Mouse (Mus musculus) gonadal fat pad, adult 2 months (tissue): ENCODE measurements around the gene Agps. TPM values are rescaled to one million over a fixed set of nuclear protein-coding genes. Genes with fewer than 3 reads are reported as not detected.
A peak's percentile ranks its signal among the peaks of the same experiment; 100 is the strongest.

ENCODE experiments used
- DNase-seq: peaks from one replicate; pipeline ENCODE4 v3.0.0-alpha.2; 2012; ENCODE audit warnings: low read depth
- polyA plus RNA-seq: library from polyadenylated mRNA; depleted of rRNA; stranded (reverse); fragments of >200 nt; gene quantifications from 2 replicates; pipeline ENCODE4 v1.2.3, GENCODE M21; 2012; rRNA removed

The Agps gene
- polyA plus RNA-seq, result 6.1 and 6.4 TPM in 2 replicates

DNA sequence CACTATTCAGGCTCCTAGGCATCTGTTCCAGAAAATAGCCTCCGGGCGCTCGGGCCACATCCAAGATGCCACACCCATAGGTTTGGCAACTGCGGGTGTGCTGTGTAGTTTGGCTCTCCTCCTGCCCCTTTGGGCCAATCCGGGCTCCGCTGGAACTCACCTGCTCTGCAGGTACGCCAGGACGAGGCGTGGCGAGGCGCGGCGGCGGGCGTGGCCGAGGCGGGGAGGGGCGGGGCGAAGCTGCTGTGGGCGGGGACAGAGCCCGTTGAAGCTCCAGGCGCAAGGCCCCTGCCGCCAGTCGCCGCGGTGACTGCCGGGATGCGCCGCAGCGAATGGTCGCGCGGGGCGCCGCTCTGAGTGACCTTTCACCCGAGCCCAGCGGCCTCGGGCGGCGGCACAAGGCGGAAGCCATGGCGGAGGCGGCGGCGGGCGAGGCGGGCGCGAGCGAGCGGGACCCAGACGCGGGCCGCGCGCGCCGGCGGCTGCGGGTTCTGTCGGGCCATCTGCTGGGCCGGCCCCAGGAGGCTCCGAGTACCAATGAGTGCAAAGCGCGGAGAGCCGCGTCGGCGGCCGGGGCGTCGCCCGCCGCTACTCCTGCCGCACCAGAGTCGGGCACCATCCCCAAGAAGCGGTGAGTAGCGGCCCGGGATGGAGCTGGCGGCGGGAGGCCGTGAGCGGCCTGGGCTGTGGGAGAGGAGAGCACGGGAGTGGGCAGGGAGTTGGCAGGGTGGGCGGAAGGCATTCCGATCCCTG lies at the start of gene Agps:
Gene Agps, plus strand, starts transcription at position 297 of the 753 bp plus-strand sequence.
- no peak for DNase-seq

DNA sequence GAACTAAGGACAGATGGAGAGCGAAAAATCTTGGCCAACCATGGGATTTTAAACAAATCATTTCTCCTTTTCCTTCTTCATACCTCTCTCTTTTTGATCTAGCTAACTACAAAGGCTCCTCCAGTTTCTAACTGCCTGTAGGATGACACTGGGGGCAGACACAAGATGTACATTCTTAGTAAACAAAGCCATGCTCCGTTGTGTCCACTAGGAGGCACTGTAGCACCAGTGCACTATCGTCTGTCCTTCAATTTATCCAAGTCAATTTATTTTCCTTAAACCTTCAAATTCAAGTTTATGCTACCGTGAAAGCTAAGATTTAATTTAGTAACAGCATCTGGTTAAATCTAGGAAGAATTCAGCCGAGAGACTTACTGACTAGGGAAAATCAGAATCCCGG lies 45.9 kb upstream of the Agps start:
- no peak for DNase-seq

DNA sequence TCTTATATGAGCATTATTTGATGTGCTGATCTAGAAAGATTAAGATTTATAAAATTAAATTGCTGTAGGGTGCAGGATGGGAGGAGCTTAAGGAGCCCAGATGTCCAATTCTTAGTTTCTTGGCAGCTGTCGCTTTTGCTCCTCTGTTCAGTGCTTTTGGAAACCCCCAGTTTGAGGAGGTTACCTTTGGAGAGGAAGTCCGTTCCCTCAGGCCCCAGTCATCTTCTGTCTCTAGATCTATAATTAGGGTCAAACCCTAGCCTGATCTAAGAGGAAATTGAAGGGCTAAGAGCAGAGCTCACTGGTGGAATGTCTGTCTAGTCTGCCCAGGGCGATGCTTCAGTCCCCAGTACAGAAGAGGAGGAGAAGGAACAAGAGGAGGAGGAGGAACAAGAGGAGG lies 43.5 kb upstream of the Agps start:
- no peak for DNase-seq

DNA sequence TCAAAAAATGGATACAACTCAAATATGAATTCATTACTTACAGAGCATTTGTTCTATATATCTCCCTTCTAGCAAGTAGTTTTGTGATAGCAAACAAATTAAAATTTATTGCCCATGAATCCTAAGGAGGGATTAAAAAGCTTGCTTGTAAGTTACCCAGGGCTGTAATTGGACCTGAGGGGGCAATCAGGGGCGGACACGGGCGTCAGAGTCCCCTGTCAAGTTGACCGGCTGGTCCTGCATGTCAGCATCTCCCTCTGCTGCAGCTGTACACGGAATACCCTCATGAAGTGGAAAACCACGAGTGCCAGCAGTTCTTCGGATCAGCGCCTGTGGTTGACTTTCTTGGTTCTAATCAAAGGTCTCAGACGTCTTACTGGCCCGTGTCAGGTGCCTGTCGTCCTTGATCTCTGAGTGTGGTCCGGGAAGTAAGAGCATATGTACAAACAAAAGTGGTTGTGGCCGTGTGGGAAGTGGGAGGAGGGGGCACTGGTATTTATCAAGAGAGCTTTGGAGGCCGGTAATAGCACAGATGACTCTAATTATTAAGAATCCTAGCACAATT lies 41.9 kb upstream of the Agps start:
- DNase-seq, result no peak

DNA sequence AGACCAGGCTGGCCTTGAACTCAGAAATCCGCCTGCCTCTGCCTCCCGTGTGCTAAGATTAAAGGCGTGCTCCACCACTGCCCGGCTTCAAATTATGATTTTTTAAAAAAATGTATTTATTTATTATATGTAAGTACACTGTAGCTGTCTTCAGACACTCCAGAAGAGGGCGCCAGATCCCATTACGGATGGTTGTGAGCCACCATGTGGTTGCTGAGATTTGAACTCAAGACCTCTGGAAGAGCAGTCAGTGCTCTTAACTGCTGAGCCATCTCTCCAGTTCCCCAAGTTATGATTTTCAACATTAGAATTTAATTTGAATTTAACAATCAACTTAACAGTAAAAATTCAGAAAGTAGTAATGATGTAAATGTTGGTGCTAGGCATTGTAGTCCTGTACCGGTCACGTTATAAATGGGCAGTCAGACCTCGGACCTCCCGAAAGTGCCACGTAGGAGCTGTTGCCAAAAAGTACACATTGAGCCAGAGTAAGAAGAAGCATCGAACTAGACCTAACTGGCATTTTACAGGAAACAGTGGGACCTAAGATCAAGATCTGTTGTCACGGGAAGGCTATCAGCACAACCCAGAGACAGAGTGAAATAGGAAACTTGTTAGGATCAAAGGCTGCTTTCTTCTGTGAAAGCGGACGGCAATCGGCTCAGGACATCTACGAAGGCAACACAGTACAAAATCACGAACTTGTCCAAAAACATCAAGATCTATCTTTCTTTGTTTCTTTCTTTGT lies 40.2 kb upstream of the Agps start:
- no peak for DNase-seq

DNA sequence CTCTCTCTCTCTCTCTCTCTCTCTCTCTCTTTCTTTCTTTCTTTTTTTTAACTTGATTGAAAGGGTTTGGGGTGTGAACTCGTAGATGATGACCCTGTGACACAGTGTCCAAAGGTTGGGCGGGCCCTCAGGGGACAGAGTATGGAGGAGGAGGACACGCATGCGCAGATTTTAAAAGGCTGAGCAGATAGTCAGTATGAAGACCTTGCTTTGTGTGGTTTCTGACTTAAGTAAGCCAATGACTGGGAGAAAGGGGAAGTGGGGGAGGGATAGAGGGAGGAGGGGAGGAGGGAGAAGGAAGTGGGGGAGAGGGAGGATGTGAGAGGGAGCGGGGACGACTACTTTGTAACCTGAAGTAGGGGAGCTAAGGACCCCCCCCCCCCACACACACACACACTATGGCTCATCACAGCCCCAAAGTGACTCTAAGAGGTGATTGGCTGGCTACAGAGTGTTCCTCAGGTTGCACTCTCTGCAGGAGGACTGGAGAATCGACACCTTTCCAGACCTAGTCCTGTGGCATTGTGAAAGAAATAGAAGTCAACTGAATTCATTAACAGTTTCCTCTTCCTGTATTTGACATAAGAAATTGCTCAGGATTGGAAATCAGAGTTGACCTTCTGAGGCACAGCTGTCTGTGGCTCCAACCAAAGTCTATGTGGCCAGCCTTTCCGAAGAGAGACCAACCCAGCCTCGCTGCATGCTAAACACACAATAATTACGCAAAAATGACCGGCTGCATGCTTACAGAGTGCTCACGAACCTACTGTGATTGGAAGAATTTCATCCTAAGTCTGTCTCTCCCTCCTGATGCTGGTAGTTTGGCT lies 39.4 kb upstream of the Agps start:
- no peak for DNase-seq

DNA sequence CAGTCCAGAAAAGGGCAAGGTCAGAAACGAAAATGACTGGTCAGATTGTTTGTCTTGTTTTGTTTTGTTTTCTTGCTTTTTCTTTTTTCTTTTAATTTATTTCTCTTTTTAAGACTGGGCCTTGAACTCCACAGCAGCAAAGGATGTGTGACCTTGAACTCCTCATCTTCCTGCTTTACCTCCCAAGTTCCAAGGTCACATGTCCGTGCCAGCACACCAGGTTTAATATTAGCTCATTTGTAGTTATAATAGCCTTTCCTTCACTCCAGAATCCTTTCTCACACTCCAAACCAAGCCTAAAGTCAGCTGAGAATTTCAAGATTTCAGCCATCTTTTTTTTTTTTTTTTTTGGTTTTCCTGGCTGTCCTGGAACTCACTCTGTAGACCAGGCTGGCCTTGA lies 35.8 kb upstream of the Agps start:
- DNase-seq, result no peak

DNA sequence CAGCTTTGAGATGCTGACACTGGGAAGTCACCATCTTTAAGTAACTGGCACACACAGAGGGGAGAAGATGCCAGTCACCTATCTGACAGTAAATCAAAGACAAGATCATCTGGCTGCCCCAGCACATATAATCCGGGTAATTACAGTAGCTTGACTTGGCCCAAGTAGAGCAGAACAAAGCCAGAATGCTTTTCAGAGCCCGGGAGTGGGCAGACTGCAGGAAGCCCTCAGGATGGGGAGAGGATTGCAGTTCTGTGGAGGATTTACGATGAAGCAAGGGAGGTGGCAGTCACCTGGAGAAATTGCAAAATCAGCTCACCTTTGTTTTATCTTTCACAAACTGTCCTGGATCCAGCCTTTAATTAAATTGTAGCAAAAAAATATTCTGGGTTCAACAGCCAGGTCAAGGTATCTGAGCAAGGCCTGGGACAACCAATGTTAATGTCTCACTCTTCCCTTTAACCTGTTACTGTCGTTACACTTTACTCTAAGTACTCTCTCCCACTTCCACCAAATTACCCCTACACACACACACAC lies 33.5 kb upstream of the Agps start:
- DNase-seq, result no peak

DNA sequence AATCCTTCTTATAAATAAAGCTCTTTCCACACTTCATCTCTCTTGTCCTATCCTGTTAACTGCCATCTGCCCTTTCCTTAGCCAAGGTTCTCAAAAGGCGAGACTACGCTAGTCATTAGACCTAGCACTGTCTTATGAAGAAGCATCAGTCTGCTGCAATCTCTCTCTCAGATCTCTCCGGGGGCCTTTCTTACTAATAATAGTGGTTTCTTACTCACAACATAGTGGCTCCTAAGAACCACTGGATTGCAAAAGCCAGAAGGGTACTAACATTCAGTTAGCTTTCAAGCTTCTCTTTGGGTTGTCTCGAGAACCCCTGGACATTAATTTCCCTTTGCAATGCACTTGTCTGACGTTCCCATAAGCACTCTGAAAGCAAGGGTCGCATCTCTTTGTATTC lies 26.2 kb upstream of the Agps start:
- DNase-seq, result no peak

DNA sequence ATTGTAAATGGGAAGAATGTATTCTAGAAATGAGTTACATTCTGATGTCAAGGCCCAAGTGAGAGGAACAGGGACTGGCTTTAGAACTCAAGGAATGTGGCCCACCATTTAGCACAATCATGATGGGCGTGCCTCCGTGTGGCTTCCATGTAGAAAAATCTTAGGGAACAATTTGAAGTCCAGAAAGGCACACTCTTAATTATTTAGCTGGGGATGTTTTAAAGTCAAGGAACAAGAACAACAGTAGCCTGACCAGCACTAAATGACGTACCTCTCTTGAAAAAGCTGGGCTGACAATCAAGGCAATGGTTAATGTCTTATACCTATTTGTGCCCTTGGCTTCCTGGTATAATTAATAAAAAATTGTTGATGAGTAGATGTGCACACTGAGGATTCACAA lies 25.1 kb upstream of the Agps start:
- no peak for DNase-seq

DNA sequence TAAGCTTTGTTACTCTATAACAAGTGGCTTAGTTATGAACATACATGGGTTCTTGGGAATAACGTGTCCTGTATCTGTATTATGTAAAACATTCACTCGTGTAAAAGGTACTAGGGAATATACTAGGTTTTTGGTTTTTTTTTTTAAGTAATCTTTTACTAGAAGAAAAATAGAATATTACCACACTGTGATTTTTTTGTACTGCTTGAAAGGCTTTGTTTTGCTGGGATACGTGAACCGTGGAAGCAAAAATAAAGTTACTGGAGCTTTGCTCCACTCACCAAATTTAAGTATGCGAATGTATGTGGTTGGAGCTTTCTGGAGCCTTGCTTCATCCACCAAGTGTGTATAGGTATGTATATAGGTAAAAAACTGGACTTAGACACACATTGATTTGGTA lies 24.5 kb upstream of the Agps start:
- DNase-seq, result no peak

DNA sequence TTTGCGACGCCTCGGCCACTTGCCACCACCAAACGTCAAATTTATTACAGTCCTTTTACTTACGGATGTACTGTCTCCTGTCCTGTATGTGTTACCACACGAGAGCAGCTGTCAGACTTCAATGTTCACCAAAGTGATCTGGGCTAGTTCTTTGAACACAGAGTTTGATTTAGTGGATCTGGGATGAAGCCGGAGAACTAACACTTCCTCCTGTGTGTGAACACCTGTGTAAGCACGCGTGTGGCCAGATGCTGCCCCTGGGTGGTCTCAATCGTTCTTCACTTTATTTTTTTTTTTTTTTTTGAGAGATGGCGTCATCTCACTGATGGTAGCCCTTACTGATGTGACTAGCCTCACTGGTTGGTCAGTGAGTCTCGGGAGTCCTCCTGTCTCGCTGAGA lies 17.1 kb upstream of the Agps start:
- no peak for DNase-seq

DNA sequence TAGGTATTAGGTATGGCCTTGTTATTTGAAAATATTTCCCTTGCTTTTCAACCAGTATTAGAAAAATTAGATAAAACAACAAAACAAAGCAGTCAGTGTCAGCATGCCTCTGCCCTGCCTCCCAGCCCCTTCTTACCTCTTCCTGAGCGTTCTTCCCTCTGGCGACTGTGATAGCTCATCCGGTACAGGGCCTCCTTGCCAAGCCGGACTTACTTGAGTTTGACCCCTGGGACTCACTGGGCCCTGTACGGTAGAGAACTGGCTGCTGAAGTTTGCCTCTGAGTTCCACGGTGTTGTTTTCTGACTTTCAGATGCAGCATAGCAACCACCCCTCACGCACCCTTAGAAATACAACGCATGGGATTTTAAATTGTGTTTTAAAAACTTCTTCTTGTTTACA lies 16.5 kb upstream of the Agps start:
- DNase-seq, result no peak

DNA sequence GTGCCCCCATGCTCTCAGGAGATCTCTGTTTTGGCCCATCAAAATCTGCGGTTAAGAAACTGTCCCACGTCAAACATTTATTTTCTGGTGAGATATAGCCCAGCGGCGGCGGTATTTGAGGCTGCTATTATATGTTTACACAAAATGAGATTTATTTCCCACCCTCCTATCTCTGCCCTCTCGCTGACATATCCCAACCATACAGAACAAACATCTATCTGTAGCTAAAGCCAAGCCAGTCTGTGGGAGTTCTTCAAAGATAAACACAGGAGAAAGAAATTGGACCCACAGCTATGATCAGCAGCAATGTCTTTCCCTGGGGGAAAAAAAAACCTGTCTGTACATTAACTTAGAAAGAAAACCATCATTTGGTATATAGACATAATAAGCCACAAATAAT lies 15.3 kb upstream of the Agps start:
- no peak for DNase-seq

DNA sequence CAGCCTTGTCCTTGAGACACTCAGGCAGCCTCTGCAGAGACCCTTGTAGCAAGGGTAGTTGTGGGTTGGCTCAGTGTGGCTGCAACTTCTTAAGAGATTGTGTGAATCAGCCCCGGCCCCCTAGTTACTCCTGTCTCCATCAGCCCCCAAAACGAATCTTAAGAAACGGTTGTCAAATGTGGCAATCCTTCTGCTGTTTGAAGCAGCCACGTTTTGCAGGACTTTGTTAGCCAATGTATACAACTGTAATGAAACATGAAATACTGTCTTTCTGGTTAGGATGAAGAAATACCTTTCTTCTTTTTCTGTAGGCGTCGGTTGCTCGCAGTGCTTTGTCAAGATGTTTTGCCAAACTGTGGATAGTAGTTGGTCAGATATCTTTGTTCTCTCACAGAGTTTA lies 13.3 kb upstream of the Agps start:
- no peak for DNase-seq

DNA sequence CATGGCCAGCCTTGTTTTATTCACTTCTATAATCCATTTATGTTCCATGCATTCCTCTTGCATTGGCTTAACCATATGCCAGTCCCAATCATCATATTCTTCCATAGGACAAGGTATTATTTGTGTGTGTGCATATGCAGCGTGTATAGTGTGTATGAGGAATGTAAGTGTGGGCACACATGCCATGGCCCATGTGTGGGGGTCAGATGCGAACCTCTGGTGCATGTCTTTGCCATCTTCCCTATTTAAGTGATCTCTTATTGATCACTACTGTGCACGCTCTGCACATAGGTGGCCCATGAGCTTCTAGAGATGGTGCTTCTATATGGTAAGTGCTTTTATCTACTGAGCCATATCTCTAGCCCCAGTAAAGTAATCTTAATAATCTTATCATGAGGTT lies 12.2 kb upstream of the Agps start:
- no peak for DNase-seq

DNA sequence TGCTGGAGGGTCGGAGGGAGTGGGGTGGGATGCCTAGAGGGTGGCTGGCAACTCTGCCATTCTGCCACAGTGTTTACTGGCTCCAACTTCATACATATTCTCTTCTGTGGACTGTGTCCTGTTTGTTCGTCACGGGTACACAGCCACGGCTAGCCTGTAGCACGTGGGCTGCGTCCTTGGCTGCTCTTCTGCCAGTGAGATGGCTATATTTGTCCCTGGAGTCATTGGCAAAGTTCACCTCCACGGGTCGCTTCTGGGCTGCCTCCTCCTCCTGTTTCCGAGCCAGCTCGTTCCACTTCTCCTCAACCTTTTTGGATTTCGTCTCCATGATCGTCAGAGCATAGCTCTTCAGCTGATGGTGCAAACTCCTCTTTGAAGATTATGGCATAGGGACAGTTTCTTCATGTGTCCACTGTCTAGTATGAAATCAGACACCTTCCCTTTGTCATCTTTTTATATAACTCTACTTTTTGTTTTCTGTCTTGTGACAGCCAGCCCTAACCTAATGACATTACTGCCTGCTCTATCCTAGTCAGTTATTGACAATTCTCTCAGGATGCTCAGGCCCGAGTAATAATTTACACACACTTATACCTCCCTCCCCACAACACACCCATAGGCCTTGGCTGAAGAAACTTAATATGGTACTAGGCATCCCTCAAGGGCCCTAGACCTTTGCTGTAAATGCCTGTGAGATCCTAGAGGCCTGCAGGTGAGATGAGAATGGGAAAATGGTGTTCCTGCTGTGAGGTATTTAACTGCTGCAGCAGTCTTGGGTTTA lies 9.8 kb upstream of the Agps start:
- DNase-seq, result no peak

DNA sequence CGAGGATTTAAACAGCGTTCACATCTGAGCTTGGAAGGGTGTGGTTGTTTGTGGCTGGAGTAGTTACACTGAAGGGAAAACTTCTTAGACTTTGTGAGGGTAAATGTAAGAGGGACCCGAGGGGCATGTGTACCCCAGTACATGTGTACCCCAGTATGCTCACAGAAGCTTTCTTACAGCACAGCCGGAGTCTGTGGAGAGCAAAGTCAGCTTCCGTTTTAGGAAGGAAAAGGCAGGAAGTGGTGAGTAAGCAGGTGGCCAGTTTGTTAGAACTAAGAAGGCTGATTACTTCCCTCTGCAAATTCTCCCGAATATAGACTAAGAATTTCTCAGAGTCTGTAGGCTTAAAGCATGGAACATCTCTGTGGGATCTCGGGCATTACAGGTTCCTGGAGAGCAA lies 8.2 kb upstream of the Agps start:
- no peak for DNase-seq

DNA sequence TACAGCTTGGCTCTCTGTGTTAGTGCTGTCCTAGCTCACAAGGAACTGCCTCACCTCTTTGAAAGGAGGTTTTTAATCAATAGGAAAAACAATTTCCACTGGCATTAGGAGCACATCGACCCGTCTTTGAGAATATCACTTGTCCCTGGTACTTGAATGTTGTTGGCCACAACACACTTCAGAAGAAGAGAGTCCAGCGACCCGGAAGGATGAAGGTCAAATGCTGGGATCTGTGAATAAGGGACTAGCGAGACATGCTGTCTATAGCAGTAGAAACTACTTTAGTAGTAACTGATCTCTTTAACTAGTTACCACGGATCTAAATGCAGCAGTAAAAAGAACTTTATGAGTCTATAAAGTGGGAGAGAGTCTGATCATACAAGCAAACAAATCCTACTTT lies 7.8 kb upstream of the Agps start:
- DNase-seq, result no peak

DNA sequence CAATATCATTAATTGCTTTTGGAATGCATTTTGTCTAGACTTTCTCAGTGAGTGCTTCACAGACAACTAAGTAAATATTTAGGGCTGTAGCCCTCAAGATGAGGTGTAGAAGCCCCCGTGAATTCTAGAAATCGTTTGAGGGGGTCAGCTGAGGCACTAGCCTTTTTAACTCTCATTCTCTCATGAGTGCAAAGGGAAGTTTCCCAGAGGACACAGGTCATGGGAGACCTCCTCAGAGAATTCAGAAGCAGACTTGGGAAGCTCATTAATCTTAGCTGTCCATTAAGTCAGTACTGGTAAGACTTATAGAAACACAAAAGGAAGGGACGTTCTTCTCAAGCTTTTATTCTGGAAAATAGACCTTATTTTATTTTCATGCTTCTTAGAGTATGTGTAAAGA lies 7.1 kb upstream of the Agps start:
- no peak for DNase-seq

DNA sequence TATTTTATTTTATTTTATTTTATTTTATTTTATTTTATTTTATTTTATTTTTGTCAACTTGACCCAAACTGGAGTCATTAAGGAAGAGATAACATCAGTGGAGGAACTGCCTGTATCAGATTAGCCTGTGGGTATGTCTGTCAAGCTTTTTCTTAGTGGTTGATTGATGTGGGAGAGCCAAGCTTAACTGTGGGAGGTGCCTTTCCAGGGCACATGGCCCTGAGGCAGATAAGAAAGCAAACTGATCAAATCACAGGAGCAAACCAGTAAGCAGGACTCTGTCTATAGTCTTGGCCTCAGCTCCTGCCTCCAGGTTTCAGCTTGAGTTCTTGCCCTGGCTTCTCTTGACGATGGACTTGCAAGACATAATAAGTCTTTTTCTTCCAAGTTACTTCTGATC lies 6.4 kb upstream of the Agps start:
- peak; percentile 98 for DNase-seq
